8 mouse cellular contexts compared by ENCODE assay signal in genomic region chr11:115612059-115612409, GRCm38 (mm10). TPM values are rescaled to one million over a fixed set of nuclear protein-coding genes. Genes with fewer than 3 reads are reported as not detected.
DNase-seq lines count a peak whose midpoint lies in the region; ATAC-seq and TF ChIP-seq lines count a peak whose summit lies in the region.

No protein-coding gene starts in this region.

- H3K4me1 ChIP-seq in embryonic facial prominence, embryonic 15.5 days: peaks cover 21% of the 10 kb centered on the region
- H3K4me1 ChIP-seq in heart, embryonic 13.5 days: peaks cover 43% of the 10 kb centered on the region
- peaks cover 47% of the 10 kb centered on the region for H3K4me1 ChIP-seq in liver, embryonic 15.5 days (replicated peaks)
- H3K4me1 ChIP-seq in olfactory bulb, adult 2 months (ENCODE audit: control insufficient read depth, insufficient read depth, low read length): peaks cover 12% of the 10 kb centered on the region

- H3K36me3 ChIP-seq in embryonic facial prominence, embryonic 15.5 days: peaks cover 36% of the 10 kb centered on the region
- peaks cover 50% of the 10 kb centered on the region for H3K36me3 ChIP-seq in heart, embryonic 13.5 days
- peaks cover 56% of the 10 kb centered on the region for H3K36me3 ChIP-seq in liver, embryonic 15.5 days (replicated peaks)

- peak overlapping the region; percentile 61 for H3K9ac ChIP-seq in embryonic facial prominence, embryonic 15.5 days
- peak overlapping the region; percentile 89 for H3K9ac ChIP-seq in heart, embryonic 13.5 days
- peak overlapping the region; percentile 89 for H3K9ac ChIP-seq in liver, embryonic 15.5 days

- H3K4me3 ChIP-seq in embryonic facial prominence, embryonic 15.5 days (replicated peaks): peak overlapping the region; percentile 72
- H3K4me3 ChIP-seq in heart, embryonic 13.5 days: peak overlapping the region; percentile 82
- H3K4me3 ChIP-seq in liver, embryonic 15.5 days (replicated peaks): peak overlapping the region; percentile 82
- peak overlapping the region; percentile 85 for H3K4me3 ChIP-seq in olfactory bulb, adult 2 months (ENCODE audit: insufficient read depth, low read depth, low read length)

- peak; percentile 72 for DNase-seq in 3134 (ENCODE audit: extremely low read depth, insufficient read length, low spot score)
- peak; percentile 93 for DNase-seq in adrenal gland, adult 2 months
- peak; percentile 91 for DNase-seq in kidney, postnatal 10 days
- peak; percentile 62 for DNase-seq in thymus, postnatal 4 days

- H3K9me3 ChIP-seq in embryonic facial prominence, embryonic 15.5 days (replicated peaks): no peaks in the 10 kb centered on the region
- no peaks in the 10 kb centered on the region for H3K9me3 ChIP-seq in heart, embryonic 13.5 days
- H3K9me3 ChIP-seq in liver, embryonic 15.5 days (replicated peaks): no peaks in the 10 kb centered on the region

- TF ChIP-seq POLR2A in olfactory bulb, adult 2 months (IDR thresholded peaks at IDR 0.05; ENCODE audit: insufficient read depth, low read depth, low read length): no peak

- peak overlapping the region; percentile 87 for H3K4me2 ChIP-seq in embryonic facial prominence, embryonic 15.5 days (replicated peaks)
- H3K4me2 ChIP-seq in heart, embryonic 13.5 days: peak overlapping the region; percentile 85
- peak overlapping the region; percentile 86 for H3K4me2 ChIP-seq in liver, embryonic 15.5 days

- H3K27ac ChIP-seq in embryonic facial prominence, embryonic 15.5 days (replicated peaks): peak overlapping the region; percentile 93
- H3K27ac ChIP-seq in heart, embryonic 13.5 days (replicated peaks): peak overlapping the region; percentile 96
- peak overlapping the region; percentile 99 for H3K27ac ChIP-seq in liver, embryonic 15.5 days (replicated peaks)
- H3K27ac ChIP-seq in olfactory bulb, adult 2 months (ENCODE audit: insufficient read depth, low read depth, low read length): peak overlapping the region; percentile 56; the same call in 1 of the 2 replicates

- no peaks in the 10 kb centered on the region for H3K27me3 ChIP-seq in embryonic facial prominence, embryonic 15.5 days
- no peaks in the 10 kb centered on the region for H3K27me3 ChIP-seq in heart, embryonic 13.5 days (replicated peaks)
- no peaks in the 10 kb centered on the region for H3K27me3 ChIP-seq in liver, embryonic 15.5 days

- TF ChIP-seq CTCF in olfactory bulb, adult 2 months (IDR thresholded peaks at IDR 0.05; ENCODE audit: insufficient read depth, low read depth, low read length): no peak

- no peak for ATAC-seq in embryonic facial prominence, embryonic 15.5 days (ENCODE audit: insufficient number of reproducible peaks, low FRiP score, low TSS enrichment, low read depth)
- ATAC-seq in heart, embryonic 13.5 days (ENCODE audit: extremely low read depth, insufficient number of reproducible peaks, low FRiP score, low TSS enrichment): no peak
- peak; percentile 32 for ATAC-seq in liver, embryonic 15.5 days (ENCODE audit: insufficient read depth)

- 1% methylated on average over 13 of the region's 13 CpGs for WGBS in embryonic facial prominence, embryonic 15.5 days
- WGBS in heart, embryonic 13.5 days: under 1% methylated on average over 13 of the region's 13 CpGs
- WGBS in liver, embryonic 15.5 days (ENCODE audit: insufficient replicate concordance): under 1% methylated on average over 13 of the region's 13 CpGs
- under 1% methylated on average over 13 of the region's 13 CpGs for WGBS in olfactory bulb, adult 2 months

RNA-seq across cellular contexts. Expression of gene Mif4gd, which starts 0.7 kb away (rescaled TPM):
- total RNA-seq in adrenal gland, adult 2 months (2021): 100 to 1,000 TPM in 1 of 2 experiments, 10 to 100 TPM in 1; 92.5 to 170 TPM
- 182 and 243 TPM in 2 replicates for polyA plus RNA-seq in adrenal gland, adult 2 months (2012; rRNA removed)
- polyA plus RNA-seq in embryonic facial prominence, embryonic 15.5 days (2015; fragmentation: Nextera tagmentation; extraction: Ambion mirVana): 29.6 and 33.3 TPM in 2 replicates
- 23.1 and 24.6 TPM in 2 replicates for polyA plus RNA-seq in heart, embryonic 13.5 days (2015; fragmentation: Nextera tagmentation; extraction: Ambion mirVana)
- polyA plus RNA-seq in liver, embryonic 15.5 days (2015; fragmentation: Nextera tagmentation; extraction: Ambion mirVana): 27.3 and 32.3 TPM in 2 replicates
- polyA plus RNA-seq in olfactory bulb, adult 2 months (2012; ENCODE audit: insufficient read depth, insufficient read length, low replicate concordance, missing spikeins): not detected in 2 replicates

RNA-seq across cellular contexts. Expression of gene Gga3, which starts 8.2 kb away (rescaled TPM):
- 10 to 100 TPM; 21.8 to 38.7 TPM for total RNA-seq in adrenal gland, adult 2 months (2021)
- 22.6 and 38.9 TPM in 2 replicates for polyA plus RNA-seq in adrenal gland, adult 2 months (2012; rRNA removed)
- 20.1 and 20.3 TPM in 2 replicates for polyA plus RNA-seq in embryonic facial prominence, embryonic 15.5 days (2015; fragmentation: Nextera tagmentation; extraction: Ambion mirVana)
- polyA plus RNA-seq in heart, embryonic 13.5 days (2015; fragmentation: Nextera tagmentation; extraction: Ambion mirVana): 14.0 and 14.9 TPM in 2 replicates
- polyA plus RNA-seq in liver, embryonic 15.5 days (2015; fragmentation: Nextera tagmentation; extraction: Ambion mirVana): 7.7 and 8.2 TPM in 2 replicates
- polyA plus RNA-seq in olfactory bulb, adult 2 months (2012; ENCODE audit: insufficient read depth, insufficient read length, low replicate concordance, missing spikeins): 79.7 TPM in 1 of 2 replicates, not detected in the other

RNA-seq across cellular contexts. Expression of gene Mrps7, which starts 8.3 kb away (rescaled TPM):
- 100 to 1,000 TPM in 1 of 2 experiments, 10 to 100 TPM in 1; 99.9 to 121 TPM for total RNA-seq in adrenal gland, adult 2 months (2021)
- polyA plus RNA-seq in adrenal gland, adult 2 months (2012; rRNA removed): 31.8 and 33.5 TPM in 2 replicates
- 82.4 and 83.4 TPM in 2 replicates for polyA plus RNA-seq in embryonic facial prominence, embryonic 15.5 days (2015; fragmentation: Nextera tagmentation; extraction: Ambion mirVana)
- 79.2 and 86.8 TPM in 2 replicates for polyA plus RNA-seq in heart, embryonic 13.5 days (2015; fragmentation: Nextera tagmentation; extraction: Ambion mirVana)
- polyA plus RNA-seq in liver, embryonic 15.5 days (2015; fragmentation: Nextera tagmentation; extraction: Ambion mirVana): 49.5 and 51.3 TPM in 2 replicates
- polyA plus RNA-seq in olfactory bulb, adult 2 months (2012; ENCODE audit: insufficient read depth, insufficient read length, low replicate concordance, missing spikeins): not detected in 2 replicates

RNA-seq across cellular contexts. Expression of gene Slc25a19, which starts 16.1 kb away (rescaled TPM):
- 100 to 1,000 TPM; 117 to 132 TPM for total RNA-seq in adrenal gland, adult 2 months (2021)
- 156 and 170 TPM in 2 replicates for polyA plus RNA-seq in adrenal gland, adult 2 months (2012; rRNA removed)
- polyA plus RNA-seq in embryonic facial prominence, embryonic 15.5 days (2015; fragmentation: Nextera tagmentation; extraction: Ambion mirVana): 21.1 and 28.8 TPM in 2 replicates
- polyA plus RNA-seq in heart, embryonic 13.5 days (2015; fragmentation: Nextera tagmentation; extraction: Ambion mirVana): 36.4 and 37.2 TPM in 2 replicates
- 10.4 and 10.9 TPM in 2 replicates for polyA plus RNA-seq in liver, embryonic 15.5 days (2015; fragmentation: Nextera tagmentation; extraction: Ambion mirVana)
- polyA plus RNA-seq in olfactory bulb, adult 2 months (2012; ENCODE audit: insufficient read depth, insufficient read length, low replicate concordance, missing spikeins): not detected in 2 replicates

RNA-seq across cellular contexts. Expression of gene Nup85, which starts 47.8 kb away (rescaled TPM):
- 10 to 100 TPM; 32.5 to 46.0 TPM for total RNA-seq in adrenal gland, adult 2 months (2021)
- polyA plus RNA-seq in adrenal gland, adult 2 months (2012; rRNA removed): 24.7 and 28.9 TPM in 2 replicates
- 144 and 156 TPM in 2 replicates for polyA plus RNA-seq in embryonic facial prominence, embryonic 15.5 days (2015; fragmentation: Nextera tagmentation; extraction: Ambion mirVana)
- polyA plus RNA-seq in heart, embryonic 13.5 days (2015; fragmentation: Nextera tagmentation; extraction: Ambion mirVana): 111 and 113 TPM in 2 replicates
- 111 and 114 TPM in 2 replicates for polyA plus RNA-seq in liver, embryonic 15.5 days (2015; fragmentation: Nextera tagmentation; extraction: Ambion mirVana)
- polyA plus RNA-seq in olfactory bulb, adult 2 months (2012; ENCODE audit: insufficient read depth, insufficient read length, low replicate concordance, missing spikeins): not detected in 2 replicates
